Mouse (Mus musculus): ENCODE measurements around the gene Rhbdl2. TPM values are rescaled to one million over a fixed set of nuclear protein-coding genes. Genes with fewer than 3 reads are reported as not detected.

Rhbdl2 gene
- total and polyA plus RNA-seq, 3 experiments, result 0.11 TPM; not detected in 2

DNA sequence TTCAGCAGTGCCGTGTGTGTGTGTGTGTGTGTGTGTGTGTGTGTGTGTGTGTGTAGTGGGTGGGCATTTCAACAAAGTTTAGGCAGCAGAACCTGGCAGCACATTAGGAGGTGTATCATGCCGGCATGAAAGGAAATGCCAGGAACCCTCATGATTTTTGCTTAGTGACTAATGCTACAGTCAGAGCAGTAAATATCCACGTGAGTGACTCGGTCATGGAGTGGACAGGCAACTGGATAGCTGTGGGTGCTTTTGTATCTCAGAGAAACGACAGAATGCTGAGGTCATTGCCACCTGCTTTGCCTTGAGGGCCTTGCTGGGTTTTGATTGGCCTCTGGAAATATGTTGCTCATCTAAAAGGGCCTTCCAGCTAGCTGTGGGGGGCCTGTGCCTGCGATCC, 16.0 kb downstream of the Rhbdl2 start:
- no peak overlapping the region for H3K4me3 ChIP-seq (ENCODE audit: low read depth, low read length)
- no peaks in the 10 kb centered on the region for H3K9me3 ChIP-seq (replicated peaks)

DNA sequence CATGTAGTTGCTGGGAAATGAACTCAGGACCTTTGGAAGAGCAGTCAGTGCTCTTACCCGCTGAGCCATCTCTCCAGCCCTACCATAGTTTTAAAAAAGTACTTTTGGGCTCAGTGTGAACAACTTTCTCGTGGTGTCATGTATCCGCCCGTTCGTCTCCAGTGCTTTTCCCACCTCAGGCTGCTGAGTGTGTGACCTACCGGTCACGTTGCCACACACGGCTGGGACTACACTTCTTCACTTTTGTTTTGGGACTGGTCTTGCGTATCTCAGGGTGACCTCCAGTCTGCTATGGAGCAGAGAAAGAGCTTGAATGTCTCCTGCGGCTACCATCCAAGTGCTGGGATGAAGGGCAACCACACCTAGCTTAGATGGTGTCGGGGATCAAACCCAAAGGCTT, 20.6 kb downstream of the Rhbdl2 start:
- Histone ChIP-seq H3K36me3 (replicated peaks) (no peaks in the 10 kb centered on the region), H3K4me3 (ENCODE audit: low read depth, low read length) (no peak overlapping the region), H3K27me3 (ENCODE audit: insufficient read depth, low read length) (no peaks in the 10 kb centered on the region), H3K4me1 (ENCODE audit: insufficient read depth, low read depth, low read length) (no peaks in the 10 kb centered on the region), H3K9me3 (replicated peaks) (no peaks in the 10 kb centered on the region)
- no peak for ATAC-seq (ENCODE audit: extremely low read depth, insufficient number of reproducible peaks, low FRiP score, poor library complexity, severe bottlenecking)
- no peak for TF ChIP-seq GATA2 (IDR thresholded peaks at IDR 0.05; ENCODE audit: borderline replicate concordance, low read depth, low read length)
- TF ChIP-seq CTCF (IDR thresholded peaks at IDR 0.05; ENCODE audit: low read depth, low read length), result no peak
- TF ChIP-seq TAL1 (conservative IDR thresholded peaks at IDR 0.05; ENCODE audit: low read depth, low read length), result no peak
- TF ChIP-seq POLR2AphosphoS5 (IDR thresholded peaks at IDR 0.05; ENCODE audit: insufficient replicate concordance, low read depth, low read length), result no peak
- no peak for TF ChIP-seq GATA1 (IDR thresholded peaks at IDR 0.05; ENCODE audit: borderline replicate concordance, low read length)
- no peak for DNase-seq (ENCODE audit: low spot score)

More for the DNA sequence above, 16.0 kb downstream of the Rhbdl2 start:
- DNase-seq (ENCODE audit: low spot score) (no peak), ATAC-seq (ENCODE audit: extremely low read depth, insufficient number of reproducible peaks, low FRiP score, poor library complexity, severe bottlenecking) (no peak)
- no peaks in the 10 kb centered on the region for H3K36me3 ChIP-seq (replicated peaks)
- no peaks in the 10 kb centered on the region for H3K27me3 ChIP-seq (ENCODE audit: insufficient read depth, low read length)
- no peak for TF ChIP-seq POLR2AphosphoS5 (IDR thresholded peaks at IDR 0.05; ENCODE audit: insufficient replicate concordance, low read depth, low read length)
- no peak for TF ChIP-seq GATA2 (IDR thresholded peaks at IDR 0.05; ENCODE audit: borderline replicate concordance, low read depth, low read length)
- no peak for TF ChIP-seq CTCF (IDR thresholded peaks at IDR 0.05; ENCODE audit: low read depth, low read length)
- TF ChIP-seq GATA1 (IDR thresholded peaks at IDR 0.05; ENCODE audit: borderline replicate concordance, low read length), result no peak
- no peaks in the 10 kb centered on the region for H3K4me1 ChIP-seq (ENCODE audit: insufficient read depth, low read depth, low read length)

DNA sequence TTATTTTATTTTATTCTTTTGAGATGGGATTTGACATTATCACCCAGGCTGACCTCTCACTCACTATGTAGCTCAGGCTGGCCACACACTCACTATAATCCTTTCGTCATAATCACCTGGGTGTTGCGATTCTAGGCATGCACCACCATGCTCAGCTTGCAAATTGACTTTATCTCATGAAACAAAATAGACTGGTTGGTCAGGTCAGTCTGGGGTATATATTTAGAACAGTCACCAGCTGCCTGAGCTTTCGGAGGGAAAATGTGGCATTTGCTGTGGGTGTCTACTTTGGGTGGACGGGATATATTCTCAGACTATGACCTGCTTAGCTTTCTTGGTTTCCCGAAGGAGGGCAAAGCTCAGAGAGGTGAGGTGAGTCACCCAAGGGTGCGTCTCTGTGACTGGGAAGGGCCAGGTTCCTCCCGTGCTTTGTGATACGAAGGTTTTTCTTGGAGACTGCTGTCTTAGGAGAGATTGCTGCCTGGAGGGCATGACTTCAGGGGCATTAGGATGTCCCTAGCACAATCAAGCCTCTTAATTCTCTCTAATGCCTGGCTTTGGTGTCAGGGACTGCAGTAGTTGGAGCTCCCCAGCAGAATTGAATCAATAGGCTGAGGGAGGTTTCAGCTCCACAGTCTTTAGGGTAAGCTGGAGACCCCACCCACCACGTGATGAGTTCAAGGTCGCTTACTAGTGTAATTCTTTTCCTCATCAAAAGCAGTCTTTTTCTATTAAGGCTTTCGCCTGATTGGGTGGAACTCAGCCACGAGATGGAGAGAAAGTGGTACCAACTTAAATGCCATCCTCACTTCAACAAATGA, 23.0 kb downstream of the Rhbdl2 start:
- no peaks in the 10 kb centered on the region for H3K4me1 ChIP-seq (ENCODE audit: insufficient read depth, low read depth, low read length)
- H3K9me3 ChIP-seq (replicated peaks), result no peaks in the 10 kb centered on the region
- H3K4me3 ChIP-seq (ENCODE audit: low read depth, low read length), result no peak overlapping the region
- no peaks in the 10 kb centered on the region for H3K27me3 ChIP-seq (ENCODE audit: insufficient read depth, low read length)
- no peaks in the 10 kb centered on the region for H3K36me3 ChIP-seq (replicated peaks)
- ATAC-seq (ENCODE audit: extremely low read depth, insufficient number of reproducible peaks, low FRiP score, poor library complexity, severe bottlenecking) (no peak), DNase-seq (ENCODE audit: low spot score) (no peak)
- TF ChIP-seq GATA1 (IDR thresholded peaks at IDR 0.05; ENCODE audit: borderline replicate concordance, low read length) (no peak), GATA2 (IDR thresholded peaks at IDR 0.05; ENCODE audit: borderline replicate concordance, low read depth, low read length) (no peak), CTCF (IDR thresholded peaks at IDR 0.05; ENCODE audit: low read depth, low read length) (no peak), POLR2AphosphoS5 (IDR thresholded peaks at IDR 0.05; ENCODE audit: insufficient replicate concordance, low read depth, low read length) (no peak), TAL1 (conservative IDR thresholded peaks at IDR 0.05; ENCODE audit: low read depth, low read length) (no peak)

DNA sequence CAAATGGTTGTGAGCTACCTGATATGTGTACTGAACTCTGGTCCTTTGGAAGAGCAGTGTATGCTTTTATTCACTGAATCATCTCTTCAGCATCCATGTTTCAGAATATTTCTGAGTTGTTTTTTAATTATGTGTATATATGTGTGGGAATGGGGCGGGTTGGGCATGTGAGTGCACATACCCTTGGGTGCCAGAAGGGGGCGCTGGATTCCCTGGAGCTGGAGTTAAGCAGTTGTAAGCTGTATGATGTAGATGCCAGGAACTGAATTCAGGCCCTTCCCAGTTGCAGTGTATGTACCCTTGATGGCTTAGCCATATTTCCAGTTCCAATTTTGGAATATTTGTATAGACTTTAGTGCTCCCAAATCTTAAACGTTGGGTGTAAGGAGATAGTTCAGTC, 24.9 kb downstream of the Rhbdl2 start:
- Histone ChIP-seq H3K27me3 (ENCODE audit: insufficient read depth, low read length) (no peaks in the 10 kb centered on the region), H3K36me3 (replicated peaks) (no peaks in the 10 kb centered on the region), H3K4me1 (ENCODE audit: insufficient read depth, low read depth, low read length) (no peaks in the 10 kb centered on the region), H3K9me3 (replicated peaks) (no peaks in the 10 kb centered on the region), H3K4me3 (ENCODE audit: low read depth, low read length) (no peak overlapping the region)
- DNase-seq (ENCODE audit: low spot score), result no peak
- TF ChIP-seq CTCF (IDR thresholded peaks at IDR 0.05; ENCODE audit: low read depth, low read length) (0 out of 2 replicates have a peak, but pooled peaks have one; percentile 15), GATA1 (IDR thresholded peaks at IDR 0.05; ENCODE audit: borderline replicate concordance, low read length) (no peak)
- no peak for ATAC-seq (ENCODE audit: extremely low read depth, insufficient number of reproducible peaks, low FRiP score, poor library complexity, severe bottlenecking)

DNA sequence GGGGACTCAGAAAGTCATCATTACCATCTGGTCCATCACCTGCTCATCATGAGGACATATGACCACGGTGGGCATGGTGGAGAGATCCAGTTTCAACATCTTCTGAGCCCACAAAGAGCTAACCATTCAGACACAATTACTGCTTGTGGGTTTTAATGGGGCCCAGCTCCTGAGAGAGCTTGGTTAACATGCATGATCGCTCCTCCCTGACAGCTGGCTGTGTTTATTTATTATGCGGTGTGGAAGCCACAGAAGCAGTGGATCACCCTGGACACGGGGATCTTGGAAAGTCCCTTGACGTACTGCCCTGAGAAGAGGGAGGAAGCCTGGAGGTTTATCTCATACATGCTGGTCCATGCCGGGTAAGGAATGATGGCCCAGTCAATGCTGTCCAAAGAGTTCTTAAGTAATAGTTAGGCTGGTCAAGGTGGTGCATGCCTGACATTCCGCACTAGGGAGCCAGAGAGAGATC, 26.4 kb downstream of the Rhbdl2 start:
- ATAC-seq (ENCODE audit: extremely low read depth, insufficient number of reproducible peaks, low FRiP score, poor library complexity, severe bottlenecking), result no peak
- no peak for DNase-seq (ENCODE audit: low spot score)

DNA sequence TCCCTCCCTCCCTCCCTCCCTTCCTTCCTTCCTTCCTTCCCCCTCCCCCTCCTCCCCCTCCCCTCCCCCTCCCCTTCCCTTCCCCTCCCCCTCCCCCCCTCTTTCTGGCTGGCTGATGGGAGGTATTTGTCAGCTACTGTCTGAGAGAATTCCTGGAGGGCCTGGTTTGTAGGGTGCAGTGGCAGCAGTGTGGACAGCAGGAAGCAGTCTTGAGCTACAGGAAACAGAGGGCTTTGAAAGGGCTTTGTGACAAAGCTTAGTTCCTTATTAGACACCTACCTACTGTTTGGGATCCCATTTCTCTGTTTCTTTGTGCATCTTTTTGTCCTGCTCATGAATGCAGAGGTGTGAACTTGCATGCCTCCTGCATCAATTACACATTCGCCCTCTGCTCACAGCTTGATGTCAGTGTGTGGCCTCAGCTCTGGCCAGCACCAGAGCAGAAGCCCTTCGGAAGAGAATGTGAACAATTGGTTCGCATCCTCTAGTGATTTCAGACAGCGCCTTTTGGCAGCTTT, 31.5 kb downstream of the Rhbdl2 start:
- no peak for TF ChIP-seq GATA2 (IDR thresholded peaks at IDR 0.05; ENCODE audit: borderline replicate concordance, low read depth, low read length)
- TF ChIP-seq GATA1 (IDR thresholded peaks at IDR 0.05; ENCODE audit: borderline replicate concordance, low read length), result no peak
- TF ChIP-seq TAL1 (conservative IDR thresholded peaks at IDR 0.05; ENCODE audit: low read depth, low read length), result no peak
- no peak for TF ChIP-seq POLR2AphosphoS5 (IDR thresholded peaks at IDR 0.05; ENCODE audit: insufficient replicate concordance, low read depth, low read length)
- TF ChIP-seq CTCF (IDR thresholded peaks at IDR 0.05; ENCODE audit: low read depth, low read length), result no peak
- ATAC-seq (ENCODE audit: extremely low read depth, insufficient number of reproducible peaks, low FRiP score, poor library complexity, severe bottlenecking) (no peak), DNase-seq (ENCODE audit: low spot score) (no peak)
- no peaks in the 10 kb centered on the region for H3K36me3 ChIP-seq (replicated peaks)
- no peaks in the 10 kb centered on the region for H3K27me3 ChIP-seq (ENCODE audit: insufficient read depth, low read length)
- H3K4me1 ChIP-seq (ENCODE audit: insufficient read depth, low read depth, low read length), result no peaks in the 10 kb centered on the region
- H3K4me3 ChIP-seq (ENCODE audit: low read depth, low read length), result no peak overlapping the region
- no peaks in the 10 kb centered on the region for H3K9me3 ChIP-seq (replicated peaks)

More for the DNA sequence above, 26.4 kb downstream of the Rhbdl2 start:
- H3K36me3 ChIP-seq (replicated peaks), result no peaks in the 10 kb centered on the region
- H3K27me3 ChIP-seq (ENCODE audit: insufficient read depth, low read length), result no peaks in the 10 kb centered on the region
- no peaks in the 10 kb centered on the region for H3K9me3 ChIP-seq (replicated peaks)
- TF ChIP-seq POLR2AphosphoS5 (IDR thresholded peaks at IDR 0.05; ENCODE audit: insufficient replicate concordance, low read depth, low read length), result no peak
- no peak for TF ChIP-seq GATA1 (IDR thresholded peaks at IDR 0.05; ENCODE audit: borderline replicate concordance, low read length)
- no peak for TF ChIP-seq GATA2 (IDR thresholded peaks at IDR 0.05; ENCODE audit: borderline replicate concordance, low read depth, low read length)
- no peak for TF ChIP-seq CTCF (IDR thresholded peaks at IDR 0.05; ENCODE audit: low read depth, low read length)
- no peak for TF ChIP-seq TAL1 (conservative IDR thresholded peaks at IDR 0.05; ENCODE audit: low read depth, low read length)
- H3K4me3 ChIP-seq (ENCODE audit: low read depth, low read length), result no peak overlapping the region
- H3K4me1 ChIP-seq (ENCODE audit: insufficient read depth, low read depth, low read length), result no peaks in the 10 kb centered on the region
